Mouse (Mus musculus): Measurements from ENCODE around the gene Plcb4.
"Not testable (repeated sequence)": the region's sequence is repeated elsewhere in the genome, so short reads cannot be mapped to it uniquely, and the experiment has no call there.

The Plcb4 gene

DNA sequence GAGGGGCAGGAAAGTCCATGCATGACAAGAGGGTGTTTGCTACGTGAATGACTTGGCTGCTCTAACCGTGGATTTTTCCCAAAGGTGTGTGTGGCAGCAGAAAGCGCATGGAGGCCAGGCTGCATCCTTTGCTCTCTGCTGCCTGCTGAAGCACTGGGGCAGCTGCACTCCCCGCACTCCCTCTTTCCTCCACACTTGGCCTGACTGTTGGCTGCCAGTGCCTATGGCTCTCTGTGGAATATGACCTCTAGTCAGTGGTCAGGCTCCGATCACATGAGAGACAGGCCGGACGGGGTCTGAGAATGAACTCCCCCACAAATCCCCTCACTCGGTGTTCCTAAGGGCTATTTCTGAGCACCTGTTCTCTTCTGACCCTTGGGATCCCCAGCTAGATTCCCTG lies 297.0 kb downstream of the Plcb4 start:
- no peak for DNase-seq (ENCODE audit: low read depth)

- DNase-seq (ENCODE audit: low read depth), result peak; percentile 30
Measured at GRCm38 (mm10) chr2:135957689-135958088, 298.9 kb downstream of the Plcb4 start.

DNA sequence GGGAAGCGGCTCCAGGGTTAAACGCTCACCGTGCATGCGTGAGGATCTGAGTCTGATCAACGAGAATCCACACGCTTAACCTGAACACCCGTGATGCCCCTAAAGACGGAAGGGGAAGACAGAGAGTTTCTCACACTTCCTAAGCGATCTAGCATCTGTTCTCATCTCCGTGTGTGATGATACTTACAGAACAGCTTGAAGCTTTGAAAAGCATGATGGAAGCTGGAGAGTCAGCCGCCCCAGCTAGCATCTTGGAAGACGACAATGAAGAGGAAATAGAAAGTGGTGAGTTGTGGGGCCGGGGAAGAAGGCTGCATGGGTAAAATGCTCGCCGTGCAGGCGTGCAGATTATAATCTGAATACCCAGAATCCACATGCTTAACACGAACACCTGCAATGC lies 299.6 kb downstream of the Plcb4 start:
- DNase-seq (ENCODE audit: low read depth), result no peak

- DNase-seq (ENCODE audit: low read depth), result no peak
Measured at GRCm38 (mm10) chr2:135963089-135963488, 304.3 kb downstream of the Plcb4 start.

GRCm38 (mm10) chr2:135966871-135967557 lies 308.2 kb downstream of the Plcb4 start:
- DNase-seq (ENCODE audit: low read depth), result peak; percentile 28

GRCm38 (mm10) chr2:135968159-135968558 lies 309.3 kb downstream of the Plcb4 start:
- DNase-seq (ENCODE audit: low read depth), result no peak

GRCm38 (mm10) chr2:135970902-135971301 lies 312.1 kb downstream of the Plcb4 start:
- DNase-seq (ENCODE audit: low read depth), result no peak

GRCm38 (mm10) chr2:135975978-135976377 lies 317.2 kb downstream of the Plcb4 start:
- no peak for DNase-seq (ENCODE audit: low read depth)

DNA sequence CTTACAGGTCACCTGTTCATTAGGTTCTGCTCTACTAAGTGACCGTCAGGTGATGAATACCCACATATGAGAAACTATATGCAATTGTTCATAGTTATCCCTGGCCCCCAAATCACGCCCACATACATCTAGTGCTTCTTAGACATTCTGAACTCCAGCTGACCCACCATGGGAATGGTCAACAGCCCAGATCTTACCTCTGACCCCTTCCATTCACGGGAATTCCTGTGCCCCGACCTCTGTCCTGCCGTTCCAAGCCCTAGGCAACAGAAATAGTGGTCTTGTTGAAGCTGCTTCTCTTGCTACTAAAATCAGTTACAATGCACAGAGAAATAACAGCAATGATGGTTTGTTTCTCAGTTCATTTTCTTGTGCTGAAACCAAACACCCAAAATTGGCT lies 320.0 kb downstream of the Plcb4 start:
- DNase-seq (ENCODE audit: low read depth), result no peak

- no peak for DNase-seq (ENCODE audit: low read depth)
Measured at GRCm38 (mm10) chr2:135980428-135980827, 321.6 kb downstream of the Plcb4 start.

DNA sequence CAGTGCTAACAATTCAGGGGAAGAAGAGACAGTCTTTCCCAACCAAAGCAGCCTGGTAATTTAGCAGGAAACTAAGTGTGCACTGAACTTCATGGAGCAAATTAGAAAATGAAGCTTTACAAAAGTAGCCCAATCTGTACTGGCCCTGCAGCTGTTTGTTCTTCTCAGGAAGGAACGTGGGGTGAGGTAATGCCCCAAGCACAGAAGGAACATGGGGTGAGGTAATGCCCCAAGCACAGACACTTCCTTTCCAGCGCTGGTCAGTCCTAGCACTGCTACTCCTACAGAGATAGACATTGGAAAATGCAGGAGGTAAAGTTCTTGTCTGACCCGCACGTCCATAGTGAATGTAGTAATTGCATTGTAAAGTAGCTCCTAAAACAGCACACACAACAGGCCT lies 325.2 kb downstream of the Plcb4 start:
- DNase-seq (ENCODE audit: low read depth), result no peak

DNA sequence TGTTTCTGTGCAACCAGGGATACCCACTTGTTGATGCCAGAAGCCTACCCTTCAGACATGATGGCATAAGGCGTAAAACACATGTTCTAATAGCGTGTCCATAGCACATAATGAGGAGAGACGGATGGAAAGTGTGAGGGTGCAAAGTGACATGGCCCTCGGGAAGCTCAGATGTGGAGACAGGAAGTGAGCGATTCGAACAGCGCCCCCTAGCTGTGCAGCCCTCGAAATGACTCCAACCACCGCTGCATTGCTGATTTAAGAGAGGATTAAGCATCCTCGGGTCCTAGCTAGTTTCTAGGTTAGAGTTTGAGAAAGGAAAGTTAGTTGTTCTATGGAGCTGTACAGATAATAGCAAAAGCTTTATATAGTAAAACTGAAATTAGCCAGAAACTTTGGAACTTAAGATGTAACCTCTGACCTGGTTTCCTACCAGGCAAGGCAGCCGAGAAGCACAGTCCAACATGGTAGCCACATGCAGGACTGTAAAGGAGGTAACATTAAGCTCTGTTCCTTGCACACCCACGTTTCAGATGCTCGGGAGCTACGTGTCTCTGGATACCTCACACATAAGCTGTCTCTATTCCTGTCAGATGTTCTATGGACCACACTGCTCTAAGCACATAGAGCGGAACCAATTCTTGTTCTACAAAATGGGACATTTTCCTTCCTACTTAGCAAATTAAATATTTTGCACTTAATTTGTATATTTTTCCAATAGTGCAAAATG lies 326.9 kb downstream of the Plcb4 start:
- no peak for DNase-seq (ENCODE audit: low read depth)

DNA sequence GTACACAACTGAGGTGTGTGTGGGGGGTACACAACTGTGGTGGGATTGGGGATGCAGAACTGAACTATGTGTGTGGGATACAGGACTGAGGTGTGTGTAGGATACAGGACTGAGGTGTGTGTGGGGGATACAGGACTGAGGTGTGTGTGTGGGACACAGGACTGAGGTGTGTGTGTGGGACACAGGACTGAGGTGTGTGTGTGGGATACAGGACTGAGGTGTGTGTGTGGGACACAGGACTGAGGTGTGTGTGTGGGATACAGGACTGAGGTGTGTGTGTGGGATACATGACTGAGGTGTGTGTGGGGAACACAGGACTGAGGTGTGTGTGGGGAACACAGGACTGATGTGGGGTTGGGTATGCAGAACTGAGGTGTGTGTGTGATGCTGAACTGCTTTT lies 329.7 kb downstream of the Plcb4 start:
- not testable (repeated sequence) for DNase-seq (ENCODE audit: low read depth)

GRCm38 (mm10) chr2:135990686-135991085 lies 331.9 kb downstream of the Plcb4 start:
- not testable (repeated sequence) for DNase-seq (ENCODE audit: low read depth)

- no peak for DNase-seq (ENCODE audit: low read depth)
Measured at GRCm38 (mm10) chr2:135993314-135993713, 334.5 kb downstream of the Plcb4 start.

DNA sequence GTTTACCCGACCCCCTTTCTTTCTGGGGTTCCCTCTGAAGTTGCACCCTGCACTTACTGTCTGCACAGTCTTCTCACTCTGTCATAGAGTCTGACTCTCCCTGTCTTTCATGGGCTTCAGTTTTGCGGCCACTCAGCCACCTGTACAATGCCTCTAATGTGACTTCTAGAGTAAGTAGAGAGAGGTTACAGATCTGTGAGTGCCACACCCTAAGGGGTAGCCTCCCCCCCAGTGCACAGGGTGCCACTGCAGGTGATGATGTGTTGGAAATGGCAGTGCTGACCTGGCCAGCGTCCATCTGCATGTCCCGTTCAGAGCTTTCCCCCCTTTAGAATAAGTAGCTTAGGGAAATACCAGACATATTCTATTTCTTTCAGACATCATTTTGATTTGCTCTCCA lies 336.4 kb downstream of the Plcb4 start:
- no peak for DNase-seq (ENCODE audit: low read depth)

GRCm38 (mm10) chr2:135996936-135997335 lies 338.1 kb downstream of the Plcb4 start:
- no peak for DNase-seq (ENCODE audit: low read depth)

DNA sequence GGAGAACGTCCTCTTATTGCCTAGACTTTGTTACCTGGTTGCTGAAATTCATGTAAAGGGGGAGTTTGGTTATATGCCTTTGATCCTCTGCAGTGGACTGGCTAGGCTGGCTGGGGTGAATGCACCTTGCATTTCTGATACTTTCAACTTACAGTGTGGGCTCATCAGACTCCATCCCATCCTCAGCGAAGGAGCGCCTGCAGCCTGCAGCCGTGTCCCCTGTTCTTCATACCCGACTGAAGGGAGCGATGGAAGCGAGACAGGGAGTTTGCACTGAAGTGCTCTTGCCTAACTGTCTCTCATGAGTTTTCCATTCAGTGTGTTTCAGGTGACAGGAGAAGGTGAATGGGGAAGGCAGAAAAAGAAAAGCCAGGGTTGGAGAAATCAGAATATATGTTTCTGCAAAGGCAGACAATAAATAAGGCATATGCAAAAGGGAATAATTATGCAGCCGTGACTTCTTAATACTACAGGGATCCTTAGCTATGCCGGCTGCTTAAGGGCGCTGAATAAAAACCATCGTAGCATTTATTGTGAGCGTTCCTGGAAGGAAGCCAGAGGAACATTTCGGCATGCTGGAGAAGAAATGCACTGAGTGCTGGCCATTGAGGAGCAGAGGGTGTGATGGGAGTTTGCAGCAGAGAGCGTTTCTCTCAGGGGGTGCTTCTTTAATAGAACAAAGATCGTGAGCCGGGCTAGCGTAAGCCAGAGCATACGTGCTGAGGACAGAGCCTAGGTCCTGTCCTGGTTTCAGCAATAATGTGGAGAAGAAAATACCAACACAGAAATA lies 338.7 kb downstream of the Plcb4 start:
- no peak for DNase-seq (ENCODE audit: low read depth)

DNA sequence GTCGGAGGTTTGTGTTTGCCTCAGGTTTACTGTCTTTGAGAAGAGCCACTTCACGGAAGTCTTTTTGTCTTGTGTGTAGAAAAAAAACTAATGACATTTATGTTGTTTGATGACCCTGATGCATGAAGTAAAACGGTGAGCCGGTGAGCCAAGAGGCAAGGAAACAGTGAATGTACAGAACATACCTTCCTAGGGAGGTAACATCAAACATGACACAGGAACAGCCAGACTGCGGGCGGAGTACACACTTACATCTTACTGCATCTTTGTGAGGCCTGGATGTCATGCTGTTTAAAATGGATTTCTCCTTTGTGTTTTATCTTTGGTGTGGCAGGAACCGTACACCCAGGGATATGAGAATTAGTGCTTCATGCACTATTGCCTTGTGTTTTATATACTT lies 340.1 kb downstream of the Plcb4 start:
- DNase-seq (ENCODE audit: low read depth), result no peak

- no peak for DNase-seq (ENCODE audit: low read depth)
Measured at GRCm38 (mm10) chr2:135999361-135999760, 340.6 kb downstream of the Plcb4 start.

GRCm38 (mm10) chr2:136000933-136001332 lies 342.1 kb downstream of the Plcb4 start:
- DNase-seq (ENCODE audit: low read depth), result no peak

DNA sequence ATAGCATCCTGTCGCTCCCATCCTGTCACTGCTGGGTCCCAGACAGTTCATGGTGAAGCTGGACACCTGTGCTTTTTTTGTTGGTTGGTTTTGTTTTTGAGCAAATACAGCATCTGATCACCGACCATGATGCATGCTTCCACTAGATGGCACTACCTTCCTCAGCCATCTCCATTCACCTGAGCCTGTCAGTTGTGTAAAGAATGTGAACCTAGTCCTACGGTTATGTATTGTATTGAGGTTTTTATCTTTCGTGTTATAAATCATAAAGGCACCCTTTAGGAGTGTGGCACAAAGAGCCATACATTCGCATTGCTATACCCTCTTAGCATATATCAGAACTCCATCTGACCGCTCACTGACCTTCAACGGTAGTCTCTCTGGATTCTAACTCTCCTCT lies 343.3 kb downstream of the Plcb4 start:
- no peak for DNase-seq (ENCODE audit: low read depth)

- no peak for DNase-seq (ENCODE audit: low read depth)
Measured at GRCm38 (mm10) chr2:136003836-136004235, 345.0 kb downstream of the Plcb4 start.

Measured in c-Kit-positive CD71-negative TER-119-negative erythroid progenitor cells, embryonic 14.5 days (primary cell).